Mouse (Mus musculus): ENCODE measurements at regions not wholly inside any gene's neighbourhood (a gene's known extent, or its start where the extent isn't known, plus 50 kb on each side); places are given as distances from the start of the nearest gene placed in this dataset.

DNA sequence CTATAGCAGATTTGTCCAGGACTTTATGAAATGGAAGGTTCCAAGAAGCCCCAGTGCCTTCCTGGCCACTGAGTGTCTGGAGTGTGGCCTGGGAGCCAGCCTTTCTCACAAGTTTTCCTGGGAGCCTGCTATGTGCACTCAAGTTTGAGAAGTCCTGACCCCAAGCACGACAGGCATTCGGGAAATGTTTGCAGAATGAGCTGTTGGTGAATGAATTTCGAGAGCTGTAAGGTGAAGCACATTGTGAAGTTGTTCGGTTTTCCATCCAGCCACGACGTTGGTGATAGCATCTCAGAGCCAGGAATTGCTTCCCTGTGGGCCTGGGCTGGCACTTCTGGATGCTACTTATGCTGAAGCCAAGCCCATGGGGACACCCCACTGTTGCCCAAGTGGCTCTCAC, 88.9 kb downstream of the Vegfa start:
- no peaks in the 10 kb centered on the region for H3K9me3 ChIP-seq
- no peak overlapping the region for H3K9ac ChIP-seq
- peaks cover 2% of the 10 kb centered on the region; the same call in 1 of the 2 replicates for H3K27me3 ChIP-seq
- H3K27ac ChIP-seq: no peak overlapping the region
- H3K4me2 ChIP-seq: no peak overlapping the region
- no peak overlapping the region for H3K4me3 ChIP-seq (replicated peaks)
- no peaks in the 10 kb centered on the region for H3K36me3 ChIP-seq (replicated peaks)
- WGBS: 79% methylated on average over 6 of the region's 6 CpGs
- no peak for ATAC-seq (ENCODE audit: low FRiP score)
- H3K4me1 ChIP-seq: peaks cover 4% of the 10 kb centered on the region; the same call in 1 of the 2 replicates

DNA sequence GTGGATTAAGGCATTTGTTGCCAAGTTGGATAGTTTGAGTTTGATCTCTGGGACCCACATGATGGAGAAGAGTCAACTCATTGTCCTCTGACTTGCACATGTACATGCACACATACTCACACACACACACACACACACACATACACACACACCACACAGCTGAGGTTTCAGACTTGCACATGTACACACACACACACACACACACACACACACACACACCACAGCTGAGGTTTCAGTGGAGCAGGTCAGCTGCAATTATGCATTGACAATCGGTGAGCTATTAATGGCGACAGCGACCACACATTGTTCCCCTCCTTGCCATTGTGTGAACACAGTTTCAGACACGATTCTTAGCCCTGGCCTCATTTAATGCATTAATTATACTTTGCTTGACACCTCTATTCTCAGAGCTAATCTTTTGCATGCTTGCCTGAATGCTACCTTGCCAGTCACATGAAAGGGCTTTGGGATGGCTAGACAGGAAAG, 90.2 kb downstream of the Vegfa start:
- Histone ChIP-seq H3K9ac (no peak overlapping the region), H3K27me3 (peaks cover 2% of the 10 kb centered on the region; the same call in 1 of the 2 replicates), H3K4me2 (no peak overlapping the region), H3K36me3 (replicated peaks) (no peaks in the 10 kb centered on the region), H3K9me3 (no peaks in the 10 kb centered on the region), H3K27ac (no peak overlapping the region), H3K4me1 (peaks cover 6% of the 10 kb centered on the region), H3K4me3 (replicated peaks) (no peak overlapping the region)
- no peak for ATAC-seq (ENCODE audit: low FRiP score)
- 36% methylated on average over 4 of the region's 4 CpGs for WGBS

DNA sequence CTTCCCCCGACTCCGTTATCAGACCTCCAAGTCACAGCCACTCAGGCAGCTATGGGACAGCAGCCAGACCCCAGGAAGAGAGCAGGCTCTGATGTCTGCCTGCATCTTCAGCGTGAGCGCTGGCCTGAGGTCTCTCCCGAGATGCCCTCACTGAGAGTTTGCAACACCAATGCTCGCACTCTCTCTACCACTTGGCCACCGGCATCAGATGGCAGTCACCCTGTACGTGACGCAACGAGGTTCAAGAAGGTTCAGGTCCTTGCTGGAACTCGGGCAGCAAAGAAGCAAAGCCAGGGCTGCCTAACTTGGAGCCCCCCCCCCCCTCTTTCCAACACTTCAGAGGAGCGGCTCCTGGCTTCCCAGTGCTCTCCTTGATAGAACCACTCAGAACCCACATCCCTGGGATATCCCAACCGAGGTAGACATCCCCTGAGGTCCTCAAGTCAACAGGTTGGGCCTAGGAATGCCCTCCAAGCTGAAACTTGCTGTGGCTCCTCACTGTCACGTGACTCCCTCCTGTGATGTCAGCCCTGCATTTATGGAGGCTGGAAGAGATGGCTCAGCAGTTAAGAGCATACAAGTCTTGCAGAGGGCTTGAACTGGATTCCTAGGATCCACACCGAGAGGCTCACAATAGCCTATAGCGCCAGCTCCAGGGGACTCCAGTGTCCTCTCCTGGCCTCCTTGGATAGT, 91.9 kb downstream of the Vegfa start:
- peaks cover 6% of the 10 kb centered on the region; the same call in 1 of the 2 replicates for H3K27me3 ChIP-seq
- no peak overlapping the region for H3K9ac ChIP-seq
- no peak for ATAC-seq (ENCODE audit: low FRiP score)
- no peak overlapping the region for H3K4me3 ChIP-seq (replicated peaks)
- H3K9me3 ChIP-seq: no peaks in the 10 kb centered on the region
- no peak overlapping the region for H3K4me2 ChIP-seq
- H3K4me1 ChIP-seq: peaks cover 12% of the 10 kb centered on the region
- 91% methylated on average over 16 of the region's 16 CpGs for WGBS
- H3K36me3 ChIP-seq (replicated peaks): no peaks in the 10 kb centered on the region
- H3K27ac ChIP-seq: no peak overlapping the region

- Histone ChIP-seq H3K27me3 (peaks cover 12% of the 10 kb centered on the region), H3K9me3 (no peaks in the 10 kb centered on the region), H3K36me3 (replicated peaks) (no peaks in the 10 kb centered on the region), H3K27ac (no peak overlapping the region), H3K4me2 (no peak overlapping the region), H3K4me1 (peaks cover 25% of the 10 kb centered on the region), H3K4me3 (replicated peaks) (no peak overlapping the region), H3K9ac (no peak overlapping the region)
- no peak for ATAC-seq (ENCODE audit: low FRiP score)
- WGBS: 11% methylated on average over 1 of the region's 1 CpGs
Observed at GRCm38 (mm10) chr17:45938284-45938683, 93.9 kb downstream of the Vegfa start.

GRCm38 (mm10) chr17:45936577-45936976, 95.6 kb downstream of the Vegfa start:
- peaks cover 23% of the 10 kb centered on the region for H3K27me3 ChIP-seq
- no peaks in the 10 kb centered on the region for H3K36me3 ChIP-seq (replicated peaks)
- no peak overlapping the region for H3K9ac ChIP-seq
- 13% methylated on average over 12 of the region's 12 CpGs for WGBS
- H3K27ac ChIP-seq: no peak overlapping the region
- H3K9me3 ChIP-seq: no peaks in the 10 kb centered on the region
- no peak for ATAC-seq (ENCODE audit: low FRiP score)
- no peak overlapping the region for H3K4me2 ChIP-seq
- H3K4me3 ChIP-seq (replicated peaks): no peak overlapping the region
- peaks cover 29% of the 10 kb centered on the region for H3K4me1 ChIP-seq

DNA sequence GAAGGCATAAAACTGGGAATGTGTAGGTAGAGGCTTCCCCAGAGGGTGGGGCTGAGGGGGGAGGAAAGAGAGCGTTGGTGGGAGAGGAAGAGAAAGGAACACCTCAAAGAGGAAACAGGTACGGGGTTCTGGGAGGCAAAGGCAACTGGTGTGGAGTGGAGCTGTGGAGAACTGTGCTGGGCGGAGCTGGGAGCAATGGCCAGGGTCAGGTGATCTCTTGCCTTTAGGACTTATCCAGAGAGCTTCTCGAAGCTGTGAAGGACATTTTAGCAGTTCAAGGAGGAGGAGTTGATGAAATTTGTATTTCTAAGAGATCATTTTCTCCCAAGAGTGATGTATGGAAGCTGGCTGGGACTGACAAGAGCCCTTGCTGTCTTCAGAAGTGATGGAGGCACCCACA, 96.9 kb downstream of the Vegfa start:
- no peak overlapping the region for H3K4me2 ChIP-seq
- WGBS: 69% methylated on average over 4 of the region's 4 CpGs
- no peak overlapping the region for H3K27ac ChIP-seq
- no peak overlapping the region for H3K4me3 ChIP-seq (replicated peaks)
- H3K4me1 ChIP-seq: peaks cover 34% of the 10 kb centered on the region
- no peak for ATAC-seq (ENCODE audit: low FRiP score)
- H3K36me3 ChIP-seq (replicated peaks): no peaks in the 10 kb centered on the region
- no peaks in the 10 kb centered on the region for H3K9me3 ChIP-seq
- H3K9ac ChIP-seq: no peak overlapping the region
- H3K27me3 ChIP-seq: peaks cover 23% of the 10 kb centered on the region

- Histone ChIP-seq H3K4me2 (no peak overlapping the region), H3K9ac (no peak overlapping the region), H3K27ac (no peak overlapping the region), H3K27me3 (peaks cover 20% of the 10 kb centered on the region), H3K36me3 (replicated peaks) (no peaks in the 10 kb centered on the region), H3K4me3 (replicated peaks) (no peak overlapping the region), H3K4me1 (peaks cover 34% of the 10 kb centered on the region), H3K9me3 (no peaks in the 10 kb centered on the region)
- WGBS: 3% methylated on average over 2 of the region's 2 CpGs
- ATAC-seq (ENCODE audit: low FRiP score): no peak
Observed at GRCm38 (mm10) chr17:45934002-45934401, 98.2 kb downstream of the Vegfa start.

DNA sequence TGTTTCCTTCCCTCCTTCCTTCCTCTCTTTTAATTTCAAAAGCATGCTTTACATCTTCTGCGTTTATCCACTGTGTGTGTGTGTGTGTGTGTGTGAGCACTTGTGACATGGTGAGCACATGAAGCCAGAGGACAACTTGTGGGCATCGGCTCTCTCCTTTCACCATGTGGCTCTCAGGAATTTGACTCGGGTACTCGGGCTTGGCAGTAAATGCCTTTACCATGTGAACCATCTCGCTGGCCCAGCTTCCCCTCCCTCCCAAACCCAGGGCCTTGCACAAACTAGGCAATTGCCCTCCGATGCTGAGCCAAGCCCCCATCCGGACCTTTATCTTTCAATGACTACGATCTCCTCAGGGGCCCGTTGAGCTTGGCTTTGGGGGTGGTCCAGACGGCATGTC, 99.1 kb downstream of the Vegfa start:
- Histone ChIP-seq H3K9me3 (no peaks in the 10 kb centered on the region), H3K27ac (no peak overlapping the region), H3K9ac (no peak overlapping the region), H3K4me2 (no peak overlapping the region), H3K4me1 (peaks cover 34% of the 10 kb centered on the region), H3K4me3 (replicated peaks) (no peak overlapping the region), H3K27me3 (peaks cover 20% of the 10 kb centered on the region), H3K36me3 (replicated peaks) (no peaks in the 10 kb centered on the region)
- ATAC-seq (ENCODE audit: low FRiP score): no peak
- WGBS: 36% methylated on average over 10 of the region's 10 CpGs

- no peak overlapping the region for H3K27ac ChIP-seq
- no peak overlapping the region for H3K4me3 ChIP-seq (replicated peaks)
- H3K4me2 ChIP-seq: no peak overlapping the region
- peaks cover 34% of the 10 kb centered on the region for H3K4me1 ChIP-seq
- H3K36me3 ChIP-seq (replicated peaks): no peaks in the 10 kb centered on the region
- peaks cover 20% of the 10 kb centered on the region for H3K27me3 ChIP-seq
- H3K9me3 ChIP-seq: no peaks in the 10 kb centered on the region
- H3K9ac ChIP-seq: no peak overlapping the region
- ATAC-seq (ENCODE audit: low FRiP score): no peak
- 69% methylated on average over 6 of the region's 6 CpGs for WGBS
Observed at GRCm38 (mm10) chr17:45932611-45933010, 99.6 kb downstream of the Vegfa start.

GRCm38 (mm10) chr17:45929591-45929990, 102.6 kb downstream of the Vegfa start:
- Histone ChIP-seq H3K27ac (peak overlapping the region; percentile 25; the same call in 1 of the 2 replicates), H3K4me3 (replicated peaks) (no peak overlapping the region), H3K27me3 (peaks cover 17% of the 10 kb centered on the region), H3K4me2 (no peak overlapping the region), H3K4me1 (peaks cover 26% of the 10 kb centered on the region), H3K9ac (no peak overlapping the region), H3K9me3 (no peaks in the 10 kb centered on the region), H3K36me3 (replicated peaks) (no peaks in the 10 kb centered on the region)
- ATAC-seq (ENCODE audit: low FRiP score): no peak
- WGBS: 73% methylated on average over 7 of the region's 7 CpGs

GRCm38 (mm10) chr17:45928903-45929477, 103.2 kb downstream of the Vegfa start:
- Histone ChIP-seq H3K27ac (no peak overlapping the region), H3K9me3 (no peaks in the 10 kb centered on the region), H3K9ac (no peak overlapping the region), H3K4me3 (replicated peaks) (no peak overlapping the region), H3K27me3 (peaks cover 12% of the 10 kb centered on the region), H3K36me3 (replicated peaks) (no peaks in the 10 kb centered on the region), H3K4me1 (peaks cover 21% of the 10 kb centered on the region), H3K4me2 (no peak overlapping the region)
- WGBS: 79% methylated on average over 8 of the region's 8 CpGs
- ATAC-seq (ENCODE audit: low FRiP score): no peak

DNA sequence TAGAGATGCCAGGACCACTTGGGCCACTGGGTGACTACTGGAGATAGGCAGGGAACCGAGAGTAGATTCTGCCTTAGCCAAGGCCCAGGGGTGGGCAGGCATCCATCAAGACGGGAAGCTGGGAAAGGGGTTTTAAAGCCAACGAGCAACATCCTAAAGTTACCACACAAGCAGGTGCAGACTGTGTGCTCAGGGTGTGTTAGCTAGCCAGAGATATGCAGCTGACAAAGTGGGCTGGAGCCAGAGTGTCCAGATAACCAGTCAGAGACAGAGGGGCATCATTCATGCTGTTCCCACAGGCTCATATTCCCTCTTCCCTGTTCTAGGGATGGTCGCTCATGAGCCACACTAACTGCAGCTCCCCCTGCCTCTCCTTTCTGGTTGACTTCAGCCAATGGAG, 104.2 kb downstream of the Vegfa start:
- H3K36me3 ChIP-seq (replicated peaks): no peaks in the 10 kb centered on the region
- H3K27ac ChIP-seq: no peak overlapping the region
- H3K4me2 ChIP-seq: no peak overlapping the region
- 78% methylated on average over 4 of the region's 4 CpGs for WGBS
- no peak overlapping the region for H3K9ac ChIP-seq
- peaks cover 11% of the 10 kb centered on the region for H3K4me1 ChIP-seq
- no peak for ATAC-seq (ENCODE audit: low FRiP score)
- H3K9me3 ChIP-seq: no peaks in the 10 kb centered on the region
- no peak overlapping the region for H3K4me3 ChIP-seq (replicated peaks)
- peaks cover 8% of the 10 kb centered on the region for H3K27me3 ChIP-seq

- Histone ChIP-seq H3K36me3 (replicated peaks) (no peaks in the 10 kb centered on the region), H3K27me3 (no peaks in the 10 kb centered on the region), H3K4me3 (replicated peaks) (no peak overlapping the region), H3K9ac (no peak overlapping the region), H3K27ac (no peak overlapping the region), H3K4me2 (no peak overlapping the region), H3K4me1 (no peaks in the 10 kb centered on the region; the same call in 1 of the 2 replicates), H3K9me3 (no peaks in the 10 kb centered on the region)
- 66% methylated on average over 6 of the region's 6 CpGs for WGBS
- no peak for ATAC-seq (ENCODE audit: low FRiP score)
Observed at GRCm38 (mm10) chr17:45925845-45926244, 106.3 kb downstream of the Vegfa start.
